Mouse (Mus musculus) ovary, postnatal 36 days (tissue): Measurements from ENCODE around the gene Xpo5.
A peak's percentile ranks its signal among the peaks of the same experiment; 100 is the strongest.

Experiments used
- DNase-seq: peaks from one replicate; pipeline ENCODE4 v3.0.0; 2022; ENCODE audit warnings: low spot score, mixed read lengths

Gene Xpo5

DNA sequence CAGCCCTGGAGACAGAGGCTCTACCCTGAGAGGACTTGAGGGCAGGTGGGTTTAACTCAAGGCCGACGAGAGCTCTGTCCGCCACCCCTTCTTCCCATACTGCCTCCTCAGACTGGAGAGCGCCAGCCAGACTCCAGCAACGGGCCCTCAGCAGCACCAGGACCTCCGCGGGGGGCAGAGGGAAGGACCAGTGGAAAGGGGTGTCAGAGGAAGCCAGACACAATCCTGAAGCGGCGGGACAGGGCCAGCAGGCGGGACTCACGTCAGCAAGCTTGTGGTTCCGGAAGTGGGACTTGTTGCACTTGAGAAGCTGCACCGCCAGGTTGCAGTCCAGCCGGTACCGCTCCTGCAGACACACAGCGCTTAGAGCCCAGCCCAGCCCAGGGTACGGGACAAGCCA lies 57.1 kb downstream of the Xpo5 start:
- DNase-seq: no peak

DNA sequence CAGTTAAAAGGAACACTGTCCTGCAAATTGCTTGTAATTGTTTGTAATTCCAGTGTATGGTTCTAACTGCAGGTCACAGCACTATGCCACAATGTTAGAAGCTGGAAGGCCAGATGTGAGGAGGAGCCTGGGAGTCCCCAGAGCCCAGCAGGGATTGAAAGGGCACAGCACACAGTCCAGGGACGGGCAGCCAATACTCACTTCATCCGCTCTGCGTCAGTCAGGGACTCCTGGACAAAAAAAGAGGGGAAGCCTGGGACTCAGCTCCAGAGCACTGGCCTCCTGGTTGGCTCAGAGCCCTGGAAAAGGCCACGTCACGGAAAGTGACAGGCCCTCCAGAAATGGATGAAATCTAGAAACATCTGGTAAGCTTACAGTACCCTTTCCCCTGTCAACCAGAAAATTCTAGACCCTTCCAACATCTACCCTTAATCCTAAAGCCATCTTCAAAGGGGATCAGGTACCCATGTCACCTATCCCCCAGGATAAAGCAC lies 59.7 kb downstream of the Xpo5 start:
- DNase-seq: no peak

DNA sequence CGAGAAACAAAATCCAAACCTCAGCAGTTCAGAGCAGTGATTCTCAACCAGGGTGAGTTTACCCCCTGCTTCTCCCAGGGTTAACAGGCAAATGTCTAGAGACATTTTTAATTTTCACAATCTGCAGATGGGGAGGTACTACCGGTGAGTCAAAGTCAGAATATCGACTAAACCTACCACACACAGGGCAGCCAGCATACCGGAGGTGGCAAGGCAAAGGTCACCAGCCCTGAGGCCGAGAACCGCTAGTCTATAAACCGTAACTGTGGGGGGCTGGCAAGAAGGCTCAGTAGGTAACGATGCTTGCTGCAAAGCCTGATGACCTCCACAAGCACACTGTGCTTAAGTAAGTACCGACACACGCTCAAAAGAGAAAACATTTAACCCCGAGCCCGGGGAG lies 62.9 kb downstream of the Xpo5 start:
- no peak for DNase-seq

DNA sequence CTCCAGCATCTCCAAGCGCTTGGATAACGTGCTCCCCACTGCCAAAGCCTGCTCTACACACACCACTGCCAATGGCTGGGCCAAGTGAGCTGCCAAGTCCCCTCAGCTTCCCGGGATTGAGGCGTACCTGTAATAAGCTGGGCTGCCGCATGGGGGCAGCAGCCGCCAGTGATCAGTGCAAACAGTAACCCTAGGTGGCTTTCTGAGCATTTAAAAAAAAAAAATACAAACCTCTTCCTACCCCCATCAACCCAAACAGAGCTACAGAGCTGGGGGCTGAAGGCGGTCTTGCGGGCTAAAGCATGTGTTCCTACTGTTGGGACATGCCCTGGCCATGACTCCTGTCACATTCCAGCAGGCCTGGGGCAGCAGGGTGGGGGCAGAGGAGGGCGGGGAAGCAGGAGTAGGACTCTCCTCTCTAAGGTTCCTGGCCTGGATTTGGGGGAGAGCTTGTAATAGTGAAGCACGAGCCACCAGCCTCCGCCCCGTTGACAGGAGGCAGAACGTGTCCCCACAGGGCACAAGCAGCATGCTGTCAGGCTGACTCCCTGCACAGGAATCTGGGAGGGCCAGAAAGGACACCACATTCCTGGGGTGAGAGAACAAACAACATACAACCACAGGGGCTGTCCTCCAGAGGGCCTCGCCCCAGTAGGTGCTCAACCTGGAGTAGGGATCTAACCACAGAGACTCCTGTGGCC lies 63.5 kb downstream of the Xpo5 start:
- peak; percentile 79 for DNase-seq

DNA sequence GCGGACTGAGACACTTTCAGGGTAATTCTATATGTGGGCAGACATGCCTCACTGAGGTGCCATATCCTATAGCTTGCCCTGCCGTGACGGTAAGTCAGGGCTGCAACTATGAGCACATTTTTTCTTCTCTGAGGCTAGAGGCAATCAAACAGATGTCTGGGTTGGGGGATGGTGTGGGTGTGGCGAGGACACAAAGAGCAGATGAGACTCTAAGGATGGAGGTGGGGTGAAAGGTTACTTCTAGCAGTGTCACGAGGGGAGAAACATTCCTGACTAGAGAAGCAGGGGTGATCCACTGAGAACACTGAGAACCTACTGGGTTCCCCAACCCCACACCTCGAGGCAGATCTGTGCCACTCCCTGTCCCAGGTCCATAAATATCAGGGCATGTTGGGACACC lies 64.4 kb downstream of the Xpo5 start:
- no peak for DNase-seq

DNA sequence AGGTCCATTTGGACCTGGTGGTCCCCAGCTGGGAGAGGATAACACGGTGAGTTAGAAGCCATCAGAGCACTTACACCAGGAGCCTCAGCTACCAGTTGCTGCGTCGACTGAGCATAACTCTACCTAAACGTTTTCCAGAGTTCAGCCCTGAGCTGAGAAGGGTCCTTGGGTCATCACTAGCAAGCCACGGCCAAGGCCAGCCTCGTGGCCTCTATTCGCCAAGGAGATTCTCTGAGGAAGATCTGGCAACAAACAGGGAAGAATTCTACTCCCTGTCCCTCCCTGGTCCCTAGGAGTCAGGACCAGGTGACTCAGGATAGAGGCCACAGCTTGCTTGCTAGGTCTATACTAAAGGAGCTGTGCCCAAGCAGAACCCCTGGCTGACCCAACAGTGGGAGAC lies 64.9 kb downstream of the Xpo5 start:
- no peak for DNase-seq

DNA sequence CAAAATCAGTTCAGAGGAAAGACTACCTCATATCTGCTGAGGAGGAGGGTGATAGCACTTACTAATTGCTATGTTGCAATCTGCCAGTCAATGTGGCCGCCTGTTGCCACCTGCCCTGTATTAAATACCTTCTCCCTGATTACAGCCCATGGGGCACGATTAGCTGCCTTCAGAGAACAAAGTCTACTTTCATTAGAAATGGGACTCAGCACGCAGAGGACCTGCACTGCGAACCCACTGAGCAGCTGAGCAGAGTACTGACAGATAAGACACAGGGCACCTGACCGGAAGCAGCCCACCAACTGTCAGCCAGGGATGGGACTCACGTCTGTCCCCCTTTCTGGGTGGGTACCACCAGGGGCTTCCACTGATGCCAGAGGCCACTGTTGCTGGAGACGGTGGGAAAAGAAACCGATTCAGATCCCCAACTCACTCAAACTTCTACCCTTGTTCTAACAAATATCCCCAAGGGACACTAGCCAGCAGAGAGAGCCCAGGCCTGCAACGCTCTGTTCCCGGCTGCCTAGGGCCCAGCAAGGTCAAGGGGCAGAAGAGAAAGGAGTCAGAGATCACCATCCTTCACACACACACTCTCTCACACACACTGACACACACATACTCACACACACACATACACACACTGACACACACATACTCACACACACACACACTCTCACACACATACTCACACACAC lies 65.6 kb downstream of the Xpo5 start:
- no peak for DNase-seq

DNA sequence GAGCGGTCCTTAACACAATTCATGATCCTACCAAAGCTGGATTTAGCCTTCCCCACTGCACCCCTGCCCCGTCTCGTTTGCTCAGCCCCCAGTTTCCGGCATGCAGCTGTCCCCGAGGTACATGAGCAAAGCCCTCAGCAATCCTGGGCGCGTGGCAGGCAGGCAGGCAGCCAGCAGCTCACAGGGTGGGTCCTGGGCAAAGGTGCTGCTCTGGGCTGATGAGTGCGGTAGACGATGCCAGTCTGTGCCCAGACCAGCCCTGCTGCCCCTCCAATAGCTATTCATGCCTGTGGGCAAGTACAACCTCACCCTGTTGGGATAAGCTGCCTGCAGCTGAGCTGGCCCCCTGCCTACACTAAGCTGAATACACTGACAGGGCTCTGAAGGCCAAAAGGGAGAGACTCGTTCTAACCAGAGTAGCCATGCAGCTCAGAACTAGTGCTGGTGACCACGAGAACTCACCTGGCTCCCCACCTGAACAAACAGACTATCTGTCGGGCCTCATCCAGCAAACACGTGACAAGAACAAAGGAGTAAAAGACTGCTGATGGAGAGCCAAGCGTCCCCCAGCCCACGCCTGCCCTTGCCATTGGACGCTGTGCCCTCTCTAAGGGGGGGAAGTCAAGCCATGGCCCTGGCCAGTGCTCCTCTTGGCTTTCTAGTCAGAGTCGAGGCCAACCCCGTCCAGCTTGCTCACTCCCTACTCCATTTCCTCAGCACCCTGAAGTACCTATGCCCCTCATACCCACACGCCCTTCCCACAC lies 67.4 kb downstream of the Xpo5 start:
- DNase-seq: no peak

DNA sequence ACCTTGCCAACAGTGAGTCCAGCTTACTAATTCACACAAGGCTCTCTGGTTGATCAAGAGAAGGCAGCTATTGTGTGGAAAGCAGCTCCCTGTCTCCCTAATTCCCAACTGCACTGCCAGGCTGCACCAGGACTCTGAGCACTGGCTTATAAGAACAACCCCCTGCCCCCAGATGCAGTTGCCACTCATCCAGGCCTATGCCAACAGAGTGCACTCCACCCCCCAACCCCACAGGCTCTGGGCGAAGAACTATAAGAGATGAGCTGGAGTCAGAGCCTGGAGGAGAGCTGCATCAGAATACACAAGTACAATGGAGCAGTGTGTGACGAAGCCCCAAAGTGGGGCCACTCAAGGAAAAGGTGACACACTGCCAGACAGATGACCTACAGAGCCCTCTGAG lies 69.5 kb downstream of the Xpo5 start:
- DNase-seq: no peak

DNA sequence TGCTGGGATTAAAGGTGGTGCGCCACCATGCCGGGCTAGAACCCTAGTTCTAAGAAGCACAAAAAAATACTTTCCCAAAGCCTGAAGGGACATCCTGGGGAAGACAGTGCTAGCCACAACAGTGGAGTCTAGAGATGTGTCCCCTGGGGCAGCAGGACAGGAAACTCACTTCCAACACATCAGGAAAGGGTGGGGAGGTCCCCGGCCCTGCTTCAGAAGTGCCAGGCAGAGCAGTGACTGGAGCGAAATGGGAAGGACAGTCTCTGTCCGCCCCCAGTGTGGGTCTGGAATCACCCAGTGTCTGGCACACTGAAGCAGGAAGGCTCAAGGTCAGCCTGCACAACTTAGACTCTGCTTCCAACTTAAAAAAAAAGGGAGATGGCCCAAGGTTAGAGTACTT lies 70.1 kb downstream of the Xpo5 start:
- DNase-seq: no peak

DNA sequence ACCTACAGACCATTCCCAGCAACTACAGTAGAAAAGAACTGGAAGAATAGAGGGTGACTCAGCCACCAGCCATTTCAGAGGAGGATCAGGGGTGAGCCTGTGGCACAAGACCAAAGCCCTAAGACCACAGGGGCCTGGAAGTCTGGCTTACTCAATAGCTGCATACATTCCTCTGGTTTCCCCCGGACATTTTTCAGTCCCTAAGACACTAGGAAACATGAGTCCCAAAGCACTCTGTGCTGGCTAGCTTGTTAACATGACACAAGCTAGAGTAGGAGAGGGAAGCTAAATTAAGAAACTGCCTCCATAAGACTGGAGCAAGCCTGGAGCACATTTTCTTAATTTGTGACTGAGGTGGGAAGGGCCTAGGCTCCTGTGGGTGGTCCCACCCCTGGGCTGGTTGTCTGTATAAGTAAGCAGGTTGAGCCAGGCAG lies 71.2 kb downstream of the Xpo5 start:
- DNase-seq: no peak

DNA sequence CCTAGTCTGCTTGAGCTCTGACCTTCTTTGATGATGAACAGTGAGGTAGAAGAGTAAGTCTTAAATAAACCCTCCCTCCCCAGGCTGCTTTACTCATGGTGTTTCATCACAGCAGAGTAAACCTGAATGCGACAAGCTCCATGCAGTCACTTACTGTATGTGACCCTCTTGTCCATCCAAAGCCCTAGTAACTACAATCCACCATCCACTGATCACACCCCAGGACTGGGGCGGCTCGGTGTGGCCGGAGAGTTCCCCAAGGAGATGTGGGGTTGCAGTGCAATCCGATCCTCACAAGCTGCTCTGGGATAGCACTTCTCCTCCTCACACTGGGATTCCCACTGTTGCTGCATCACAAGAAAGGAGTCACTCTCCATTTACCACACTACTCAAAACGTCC lies 71.9 kb downstream of the Xpo5 start:
- DNase-seq: no peak

DNA sequence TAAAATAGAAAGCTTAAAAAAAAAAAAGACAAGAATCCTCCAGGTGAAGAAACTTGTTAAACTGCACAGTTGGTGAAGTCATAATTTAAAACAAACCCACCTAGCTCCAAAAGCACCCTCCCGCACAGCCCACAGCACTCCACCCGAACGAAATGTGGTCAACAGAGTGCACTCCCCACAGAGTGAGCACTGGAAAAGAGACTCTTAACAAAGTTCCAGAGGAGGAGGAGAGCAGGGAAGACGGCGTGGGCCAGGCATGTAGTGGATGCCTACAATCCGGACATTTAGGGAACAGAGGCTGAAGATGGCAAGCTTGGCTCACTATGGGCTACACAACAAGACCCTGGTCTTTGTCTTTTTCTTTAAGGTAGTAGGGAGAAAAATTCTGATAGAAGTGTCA lies 72.5 kb downstream of the Xpo5 start:
- no peak for DNase-seq

DNA sequence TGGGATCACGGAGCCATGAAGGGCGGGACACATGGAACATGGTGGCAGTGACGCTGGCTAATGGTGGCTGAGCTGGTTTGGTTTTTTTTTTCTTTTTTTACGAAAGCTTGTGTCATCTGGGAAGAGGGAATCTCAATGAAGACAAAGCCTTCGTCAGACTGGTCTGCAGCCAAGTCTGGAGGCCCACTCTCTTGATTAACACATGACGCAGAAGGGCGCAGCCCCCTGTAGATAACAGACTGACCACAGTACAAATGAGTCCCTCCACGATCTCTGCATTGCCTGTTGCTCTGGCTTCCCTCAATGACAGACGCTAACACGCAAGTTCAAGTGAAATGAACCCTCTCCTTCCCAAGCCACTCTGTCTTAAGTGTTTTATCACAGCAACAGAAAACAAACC lies 72.9 kb downstream of the Xpo5 start:
- no peak for DNase-seq

DNA sequence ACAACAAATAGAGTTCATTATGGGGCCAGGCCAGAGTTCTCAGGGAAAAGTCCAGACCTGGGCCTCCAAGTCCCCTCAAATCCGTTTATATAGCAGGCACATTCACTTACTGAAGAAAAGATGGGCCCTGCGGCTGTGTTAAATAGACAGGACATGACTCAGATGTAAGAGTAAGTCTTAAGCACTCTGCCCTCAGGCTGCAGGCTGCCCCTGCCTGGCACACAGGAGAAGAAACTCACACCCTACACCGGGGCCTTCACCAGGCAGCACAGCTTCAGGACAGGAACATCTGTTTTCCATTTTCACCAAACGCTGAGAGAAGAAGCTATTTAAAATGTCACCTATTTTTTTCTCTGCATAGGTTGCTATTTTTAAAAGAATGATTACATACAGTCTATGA lies 75.0 kb downstream of the Xpo5 start:
- no peak for DNase-seq

DNA sequence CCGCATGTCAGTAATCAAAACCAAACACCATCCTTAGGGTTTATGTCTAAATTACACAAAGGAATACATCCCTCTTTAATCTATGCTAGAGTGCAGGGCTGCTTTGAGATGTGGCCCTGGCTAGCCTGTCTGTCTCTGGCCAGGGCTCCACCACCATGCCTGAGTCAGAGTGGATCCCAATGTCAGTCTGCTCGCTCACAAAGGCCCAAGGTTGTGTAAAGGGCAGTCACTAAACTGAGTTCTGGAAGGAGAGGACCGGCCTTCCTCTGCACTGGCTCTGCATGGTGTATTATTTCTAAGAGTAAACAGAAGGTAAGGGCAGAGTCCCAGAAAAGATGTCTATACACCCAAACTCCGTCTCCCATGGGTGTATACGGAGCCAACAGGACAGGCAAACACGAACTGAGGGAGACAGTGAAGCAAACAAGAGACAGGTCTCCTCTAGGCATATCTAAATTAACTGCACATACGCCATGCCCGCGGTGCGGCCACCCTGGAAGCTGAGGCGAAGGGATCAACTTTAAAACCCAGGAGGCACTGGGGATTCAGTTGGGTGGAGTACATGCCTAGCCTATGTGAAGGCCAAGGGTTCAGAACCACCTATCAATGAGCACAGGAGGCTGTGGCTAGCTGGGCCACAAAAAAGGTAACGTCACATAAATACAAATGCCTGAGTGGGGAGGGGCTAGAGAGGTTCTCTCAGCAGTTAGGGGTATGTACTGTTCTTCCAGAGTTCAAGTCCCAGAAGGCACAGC lies 75.6 kb downstream of the Xpo5 start:
- no peak for DNase-seq

DNA sequence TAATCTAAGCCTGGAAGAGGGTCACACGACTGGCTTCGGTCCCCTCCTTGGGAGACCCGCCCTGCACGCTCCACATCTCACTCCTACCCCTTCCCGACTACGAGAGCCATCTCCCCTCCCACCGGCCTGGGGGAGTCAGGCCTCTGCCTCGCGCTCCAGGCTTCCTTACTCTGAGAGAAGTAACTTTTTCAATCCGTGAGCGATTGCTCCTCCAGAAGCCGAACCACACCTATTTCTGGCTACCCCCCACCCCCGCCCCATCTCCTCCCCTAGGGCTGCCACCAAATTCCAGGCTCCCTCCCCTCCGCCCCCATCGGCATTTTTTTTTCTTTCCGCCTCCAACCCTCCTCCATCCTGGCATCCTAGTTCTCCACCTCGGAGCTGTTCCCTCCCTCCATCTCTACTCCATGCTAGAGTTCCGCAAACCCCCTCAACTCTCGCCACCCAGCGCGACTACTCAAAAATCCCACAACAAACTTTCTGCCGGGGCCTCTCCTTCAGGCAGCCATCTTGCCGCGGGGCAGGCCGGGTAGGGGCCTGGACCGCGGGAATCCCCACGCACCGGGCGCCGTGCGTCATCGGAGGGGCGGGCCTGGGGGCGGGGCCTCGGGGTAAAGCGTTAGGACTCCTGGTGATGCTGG lies 80.0 kb downstream of the Xpo5 start, which contains the start of gene Tjap1:
Gene Tjap1, minus strand, starts transcription at position 544 of the 641 bp plus-strand sequence.
- DNase-seq: peak; percentile 87

DNA sequence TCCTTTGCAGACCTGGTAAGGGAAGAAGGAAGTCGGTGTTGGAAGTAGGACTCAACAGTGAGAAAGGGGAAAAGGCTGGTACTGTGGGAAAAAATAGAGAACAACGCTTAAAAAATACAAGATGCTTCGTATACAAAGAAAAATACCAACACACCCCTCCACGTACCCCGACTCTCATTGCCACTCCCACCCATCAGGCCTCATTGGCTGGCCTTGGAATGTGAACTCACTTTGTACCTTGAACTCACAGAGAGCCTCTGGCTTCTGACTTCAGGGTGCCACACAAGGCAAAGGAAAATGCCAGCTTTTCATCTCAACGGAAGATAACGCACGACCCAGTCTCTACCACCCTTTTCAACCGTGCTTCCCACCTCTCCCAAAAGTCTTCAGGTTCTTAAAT lies 80.6 kb downstream of the Xpo5 start:
- no peak for DNase-seq

DNA sequence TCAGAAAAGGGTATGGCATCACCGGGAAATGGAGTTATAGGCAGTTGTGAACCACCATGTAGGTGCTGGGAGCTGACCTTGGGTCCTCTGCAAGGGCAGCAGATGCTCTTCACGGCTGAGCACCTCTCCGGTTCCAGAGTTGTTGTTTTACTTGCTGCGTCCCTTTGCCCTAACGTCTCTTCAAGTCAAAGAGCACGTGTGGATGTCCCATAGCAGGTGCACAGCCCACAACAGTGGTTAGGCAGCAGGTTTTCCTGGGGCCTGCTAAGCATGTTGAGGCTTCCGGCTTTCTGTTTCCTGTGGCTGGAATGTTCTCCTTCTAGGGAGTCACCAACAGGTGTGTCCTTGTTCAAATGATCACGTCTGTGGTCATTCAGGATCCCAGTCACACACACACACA lies 81.3 kb downstream of the Xpo5 start:
- no peak for DNase-seq

DNA sequence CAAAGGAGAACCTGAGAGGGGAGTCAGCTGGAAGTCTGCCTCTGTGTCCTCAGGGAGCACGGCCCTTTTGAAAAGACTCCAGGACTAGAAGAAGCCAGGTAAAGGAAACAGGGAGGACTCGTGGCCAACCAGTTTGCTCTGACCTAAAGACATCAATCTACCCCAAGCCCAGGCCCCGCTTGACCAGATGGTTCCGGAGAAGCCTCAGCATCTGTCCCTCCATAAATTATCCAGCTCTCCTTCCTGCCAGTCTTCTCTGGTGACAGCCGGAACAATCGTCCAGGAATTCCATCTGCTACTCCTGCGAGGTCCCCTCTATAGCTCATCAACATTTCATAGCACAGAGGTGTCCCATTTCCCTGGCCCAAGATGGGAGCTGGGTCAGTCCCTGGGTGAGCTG lies 82.1 kb downstream of the Xpo5 start:
- no peak for DNase-seq

DNA sequence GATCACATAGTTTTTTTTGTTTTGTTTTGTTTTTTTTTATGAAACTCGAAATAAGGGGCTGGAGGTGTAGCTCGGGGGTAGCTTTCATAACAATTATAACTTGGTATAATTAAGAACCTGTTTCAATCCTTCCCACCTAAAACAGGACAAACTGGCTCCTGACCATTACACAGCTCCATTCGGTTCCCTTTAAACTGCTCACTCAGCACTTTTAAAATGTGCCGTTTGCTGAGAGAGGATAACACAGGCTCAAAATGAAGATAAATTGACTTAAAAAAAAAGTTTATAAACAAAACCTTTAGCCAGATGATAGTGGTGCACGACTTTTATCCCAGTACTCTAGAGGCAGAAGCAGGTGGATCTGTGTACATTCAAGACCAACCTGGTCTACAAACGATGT lies 82.8 kb downstream of the Xpo5 start:
- DNase-seq: no peak

DNA sequence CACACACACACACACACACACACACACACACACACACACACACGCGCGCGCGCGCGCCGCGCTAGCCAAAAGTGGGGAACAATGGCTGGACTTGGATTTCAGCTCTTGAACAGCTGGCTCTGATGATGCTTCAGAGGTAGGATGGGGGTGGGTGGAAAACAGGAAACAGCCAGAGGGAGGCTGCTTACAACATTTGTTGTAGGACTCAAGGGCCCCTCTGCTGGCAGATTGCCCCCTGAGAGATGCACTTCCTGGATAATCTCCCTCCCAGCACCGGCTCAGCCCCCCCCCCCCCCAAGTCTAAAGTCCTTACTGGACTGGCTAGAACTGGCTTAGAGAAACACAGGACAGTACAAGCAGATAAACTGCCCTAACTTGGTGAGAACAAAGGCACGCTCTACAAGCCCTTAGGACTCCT lies 85.1 kb downstream of the Xpo5 start:
- DNase-seq: no peak
